Mouse (Mus musculus): Measurements from ENCODE around the gene Mdm2. TPM values are rescaled to one million over a fixed set of nuclear protein-coding genes. Genes with fewer than 3 reads are reported as not detected.

The Mdm2 gene
- polyA plus RNA-seq, 1 experiment from 2014 or later = 55.3 TPM

GRCm38 (mm10) chr10:117691389-117691968, 19.1 kb downstream of the Mdm2 start:
- Histone ChIP-seq H3K9me3 (replicated peaks; ENCODE audit: control insufficient read depth, low read length) (no peaks in the 10 kb centered on the region), H3K36me3 (ENCODE audit: control insufficient read depth, insufficient read depth) (peaks cover 65% of the 10 kb centered on the region), H3K27ac (ENCODE audit: low read length) (no peak overlapping the region), H3K4me1 (ENCODE audit: control insufficient read depth, insufficient read depth, low read length) (no peaks in the 10 kb centered on the region), H3K27me3 (ENCODE audit: control insufficient read depth, insufficient read depth, low read length) (no peaks in the 10 kb centered on the region), H3K9ac (ENCODE audit: low read length) (no peak overlapping the region), H3K4me3 (ENCODE audit: low read length) (no peak overlapping the region), H3K4me2 (ENCODE audit: low read depth, low read length) (no peak overlapping the region)
- ATAC-seq (replicated peaks; ENCODE audit: extremely low read depth, insufficient read depth, low FRiP score) = no peak
- WGBS = 96% methylated on average over 10 of the region's 10 CpGs

- no peak overlapping the region for H3K9ac ChIP-seq (ENCODE audit: low read length)
- H3K27ac ChIP-seq (ENCODE audit: low read length) = no peak overlapping the region
- no peaks in the 10 kb centered on the region for H3K27me3 ChIP-seq (ENCODE audit: control insufficient read depth, insufficient read depth, low read length)
- no peak overlapping the region for H3K4me2 ChIP-seq (ENCODE audit: low read depth, low read length)
- no peaks in the 10 kb centered on the region for H3K4me1 ChIP-seq (ENCODE audit: control insufficient read depth, insufficient read depth, low read length)
- no peak for ATAC-seq (replicated peaks; ENCODE audit: extremely low read depth, insufficient read depth, low FRiP score)
- peaks cover 60% of the 10 kb centered on the region for H3K36me3 ChIP-seq (ENCODE audit: control insufficient read depth, insufficient read depth)
- no peak overlapping the region for H3K4me3 ChIP-seq (ENCODE audit: low read length)
- 94% methylated on average over 3 of the region's 3 CpGs for WGBS
- no peaks in the 10 kb centered on the region for H3K9me3 ChIP-seq (replicated peaks; ENCODE audit: control insufficient read depth, low read length)
Measured at GRCm38 (mm10) chr10:117690770-117691296, 19.7 kb downstream of the Mdm2 start.

- no peaks in the 10 kb centered on the region for H3K4me1 ChIP-seq (ENCODE audit: control insufficient read depth, insufficient read depth, low read length)
- no peak overlapping the region for H3K4me3 ChIP-seq (ENCODE audit: low read length)
- WGBS = 73% methylated on average over 2 of the region's 2 CpGs
- no peak overlapping the region for H3K9ac ChIP-seq (ENCODE audit: low read length)
- no peak overlapping the region for H3K27ac ChIP-seq (ENCODE audit: low read length)
- no peaks in the 10 kb centered on the region for H3K27me3 ChIP-seq (ENCODE audit: control insufficient read depth, insufficient read depth, low read length)
- H3K4me2 ChIP-seq (ENCODE audit: low read depth, low read length) = no peak overlapping the region
- H3K9me3 ChIP-seq (replicated peaks; ENCODE audit: control insufficient read depth, low read length) = no peaks in the 10 kb centered on the region
- no peak for ATAC-seq (replicated peaks; ENCODE audit: extremely low read depth, insufficient read depth, low FRiP score)
- H3K36me3 ChIP-seq (ENCODE audit: control insufficient read depth, insufficient read depth) = peaks cover 53% of the 10 kb centered on the region
Measured at GRCm38 (mm10) chr10:117690101-117690352, 20.5 kb downstream of the Mdm2 start.

GRCm38 (mm10) chr10:117689297-117690100, 21.1 kb downstream of the Mdm2 start:
- no peaks in the 10 kb centered on the region for H3K9me3 ChIP-seq (replicated peaks; ENCODE audit: control insufficient read depth, low read length)
- no peak overlapping the region for H3K4me3 ChIP-seq (ENCODE audit: low read length)
- H3K27me3 ChIP-seq (ENCODE audit: control insufficient read depth, insufficient read depth, low read length) = no peaks in the 10 kb centered on the region
- WGBS = 97% methylated on average over 11 of the region's 11 CpGs
- no peak overlapping the region for H3K27ac ChIP-seq (ENCODE audit: low read length)
- H3K36me3 ChIP-seq (ENCODE audit: control insufficient read depth, insufficient read depth) = peaks cover 49% of the 10 kb centered on the region
- no peak for ATAC-seq (replicated peaks; ENCODE audit: extremely low read depth, insufficient read depth, low FRiP score)
- no peak overlapping the region for H3K9ac ChIP-seq (ENCODE audit: low read length)
- no peak overlapping the region for H3K4me2 ChIP-seq (ENCODE audit: low read depth, low read length)
- no peaks in the 10 kb centered on the region for H3K4me1 ChIP-seq (ENCODE audit: control insufficient read depth, insufficient read depth, low read length)

GRCm38 (mm10) chr10:117688204-117689151, 22.1 kb downstream of the Mdm2 start:
- ATAC-seq (replicated peaks; ENCODE audit: extremely low read depth, insufficient read depth, low FRiP score) = no peak; the same call in 1 of the 2 replicates
- no peaks in the 10 kb centered on the region for H3K27me3 ChIP-seq (ENCODE audit: control insufficient read depth, insufficient read depth, low read length)
- H3K9ac ChIP-seq (ENCODE audit: low read length) = no peak overlapping the region
- no peak overlapping the region for H3K4me3 ChIP-seq (ENCODE audit: low read length)
- no peaks in the 10 kb centered on the region for H3K9me3 ChIP-seq (replicated peaks; ENCODE audit: control insufficient read depth, low read length)
- H3K36me3 ChIP-seq (ENCODE audit: control insufficient read depth, insufficient read depth) = peaks cover 41% of the 10 kb centered on the region
- H3K27ac ChIP-seq (ENCODE audit: low read length) = no peak overlapping the region
- WGBS = 87% methylated on average over 13 of the region's 13 CpGs
- H3K4me1 ChIP-seq (ENCODE audit: control insufficient read depth, insufficient read depth, low read length) = no peaks in the 10 kb centered on the region
- H3K4me2 ChIP-seq (ENCODE audit: low read depth, low read length) = no peak overlapping the region

GRCm38 (mm10) chr10:117687577-117687976, 23.0 kb downstream of the Mdm2 start:
- Histone ChIP-seq H3K27me3 (ENCODE audit: control insufficient read depth, insufficient read depth, low read length) (no peaks in the 10 kb centered on the region), H3K36me3 (ENCODE audit: control insufficient read depth, insufficient read depth) (peaks cover 36% of the 10 kb centered on the region), H3K9ac (ENCODE audit: low read length) (no peak overlapping the region), H3K4me1 (ENCODE audit: control insufficient read depth, insufficient read depth, low read length) (no peaks in the 10 kb centered on the region), H3K4me3 (ENCODE audit: low read length) (no peak overlapping the region), H3K9me3 (replicated peaks; ENCODE audit: control insufficient read depth, low read length) (no peaks in the 10 kb centered on the region), H3K4me2 (ENCODE audit: low read depth, low read length) (no peak overlapping the region), H3K27ac (ENCODE audit: low read length) (no peak overlapping the region)
- 84% methylated on average over 7 of the region's 7 CpGs for whole genome bisulfite sequencing
- ATAC-seq (replicated peaks; ENCODE audit: extremely low read depth, insufficient read depth, low FRiP score) = no peak

- WGBS = 61% methylated on average over 3 of the region's 3 CpGs
- no peak for ATAC-seq (replicated peaks; ENCODE audit: extremely low read depth, insufficient read depth, low FRiP score)
- no peak overlapping the region for H3K9ac ChIP-seq (ENCODE audit: low read length)
Measured at GRCm38 (mm10) chr10:117687018-117687417, 23.5 kb downstream of the Mdm2 start.

GRCm38 (mm10) chr10:117685849-117686591, 24.5 kb downstream of the Mdm2 start:
- Histone ChIP-seq H3K36me3 (ENCODE audit: control insufficient read depth, insufficient read depth) (peaks cover 23% of the 10 kb centered on the region), H3K27ac (ENCODE audit: low read length) (no peak overlapping the region), H3K4me1 (ENCODE audit: control insufficient read depth, insufficient read depth, low read length) (no peaks in the 10 kb centered on the region), H3K4me2 (ENCODE audit: low read depth, low read length) (no peak overlapping the region), H3K27me3 (ENCODE audit: control insufficient read depth, insufficient read depth, low read length) (no peaks in the 10 kb centered on the region), H3K9me3 (replicated peaks; ENCODE audit: control insufficient read depth, low read length) (no peaks in the 10 kb centered on the region), H3K4me3 (ENCODE audit: low read length) (no peak overlapping the region), H3K9ac (ENCODE audit: low read length) (no peak overlapping the region)
- no peak for ATAC-seq (replicated peaks; ENCODE audit: extremely low read depth, insufficient read depth, low FRiP score)
- WGBS = 90% methylated on average over 13 of the region's 13 CpGs

More at GRCm38 (mm10) chr10:117687018-117687417, 23.5 kb downstream of the Mdm2 start:
- H3K9me3 ChIP-seq (replicated peaks; ENCODE audit: control insufficient read depth, low read length) = no peaks in the 10 kb centered on the region
- H3K36me3 ChIP-seq (ENCODE audit: control insufficient read depth, insufficient read depth) = peaks cover 30% of the 10 kb centered on the region
- no peaks in the 10 kb centered on the region for H3K27me3 ChIP-seq (ENCODE audit: control insufficient read depth, insufficient read depth, low read length)
- H3K4me1 ChIP-seq (ENCODE audit: control insufficient read depth, insufficient read depth, low read length) = no peaks in the 10 kb centered on the region
- H3K4me2 ChIP-seq (ENCODE audit: low read depth, low read length) = no peak overlapping the region
- no peak overlapping the region for H3K4me3 ChIP-seq (ENCODE audit: low read length)
- no peak overlapping the region for H3K27ac ChIP-seq (ENCODE audit: low read length)
